Mouse (Mus musculus) embryo, embryonic 11 days (tissue): ENCODE measurements around the gene Pla2g4c.

ENCODE experiments used
- DNase-seq: peaks from one replicate; pipeline ENCODE4 v3.0.0-alpha.2; 2015

Gene Pla2g4c

GRCm38 (mm10) chr7:13397832-13398231 lies 73.4 kb downstream of the Pla2g4c start, which contains the start of gene Cabp5:
Cabp5 (plus strand) TSS chr7:13398132.
- no peak for DNase-seq
